Comparison of ENCODE assay signal across 13 mouse cellular contexts in the genomic region with DNA sequence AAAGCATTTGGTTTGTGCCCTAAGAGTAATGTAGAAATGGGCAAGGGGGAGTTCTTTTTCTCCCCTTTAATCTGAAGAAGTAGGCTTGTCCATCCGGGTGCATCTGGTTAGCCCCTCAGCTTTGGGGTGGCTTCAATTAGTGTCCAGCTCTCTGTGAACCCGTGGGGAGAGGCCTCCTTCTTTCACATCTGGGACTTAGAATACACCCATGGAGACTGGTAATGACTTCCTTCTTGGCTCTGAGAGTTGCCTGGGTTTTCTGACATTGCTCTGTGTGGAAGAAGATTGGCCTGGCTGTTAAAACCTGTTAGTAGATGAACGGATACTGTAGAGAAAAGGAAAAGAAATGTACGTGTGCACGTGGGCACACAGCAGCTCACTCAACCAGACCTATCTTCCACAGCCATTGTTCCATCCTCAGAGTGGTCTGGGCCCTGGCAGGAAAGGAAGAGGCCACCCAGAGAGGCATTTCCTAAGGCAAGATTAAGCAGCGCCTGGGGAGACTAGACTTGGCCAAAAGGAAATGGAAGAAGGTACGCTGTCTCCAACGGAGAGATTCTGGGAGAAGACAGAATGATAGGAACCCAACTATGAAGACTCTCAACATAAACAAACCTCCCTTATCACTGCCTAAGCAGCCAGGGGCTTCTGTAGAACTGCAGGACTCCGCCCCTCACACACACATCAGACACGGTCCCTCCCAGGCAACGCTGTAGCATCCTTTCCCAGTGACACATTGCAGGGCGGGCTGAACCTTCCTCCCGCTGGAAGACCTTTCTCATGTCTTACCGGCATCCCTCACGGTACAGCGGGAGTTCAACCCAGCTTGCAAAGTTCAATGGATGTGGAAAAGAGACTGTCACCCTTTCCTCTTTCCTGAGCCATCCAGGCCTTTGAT.
DNase-seq lines count a peak whose midpoint lies in the region; ATAC-seq and TF ChIP-seq lines count a peak whose summit lies in the region.
"Had no signal": no experiment of that assay in that cellular context is flagged by ENCODE, and none has a peak within 500 bp of the region (broad histone marks: within the 10 kb centered on the region; RNA-seq: fewer than 3 reads in every experiment).

No protein-coding gene starts in this region.

- H3K27ac ChIP-seq in hindbrain, embryonic 10.5 days = 0 out of 2 replicates have a peak overlapping the region, but pooled peaks have one; percentile 62
- no peak overlapping the region for H3K27ac ChIP-seq in hindbrain, embryonic 16.5 days (ENCODE audit: low read depth, low read length)
- peak overlapping the region; percentile 25; the same call in 1 of the 2 replicates for H3K27ac ChIP-seq in small intestine, adult 2 months (ENCODE audit: insufficient read depth, low read depth, low read length)
- H3K27ac ChIP-seq: limb, embryonic 12.5 days; midbrain, embryonic 12.5 days had no signal

- H3K4me1 ChIP-seq in hindbrain, embryonic 10.5 days (replicated peaks) = peaks cover 49% of the 10 kb centered on the region
- peaks cover 14% of the 10 kb centered on the region; the same call in 1 of the 2 replicates for H3K4me1 ChIP-seq in hindbrain, embryonic 16.5 days (ENCODE audit: control insufficient read depth, insufficient read depth, low read depth, low read length)
- no peaks in the 10 kb centered on the region; the same call in 1 of the 2 replicates for H3K4me1 ChIP-seq in small intestine, adult 2 months (ENCODE audit: control insufficient read depth, insufficient read depth, insufficient read length, low read length)

- H3K36me3 ChIP-seq in hindbrain, embryonic 10.5 days = no peaks in the 10 kb centered on the region
- no peaks in the 10 kb centered on the region for H3K36me3 ChIP-seq in hindbrain, embryonic 16.5 days (ENCODE audit: control insufficient read depth, insufficient read depth, low read length)
- no peaks in the 10 kb centered on the region for H3K36me3 ChIP-seq in small intestine, adult 2 months (ENCODE audit: control insufficient read depth, insufficient read depth, low read length)
- H3K36me3 ChIP-seq: limb, embryonic 12.5 days; midbrain, embryonic 12.5 days had no signal

- no peaks in the 10 kb centered on the region for H3K9me3 ChIP-seq in hindbrain, embryonic 10.5 days
- no peaks in the 10 kb centered on the region for H3K9me3 ChIP-seq in hindbrain, embryonic 16.5 days (ENCODE audit: control insufficient read depth, low read length)
- H3K9me3 ChIP-seq: limb, embryonic 12.5 days; midbrain, embryonic 12.5 days had no signal

- no peak overlapping the region for H3K4me3 ChIP-seq in hindbrain, embryonic 10.5 days
- H3K4me3 ChIP-seq in hindbrain, embryonic 16.5 days (ENCODE audit: low read length) = no peak overlapping the region
- H3K4me3 ChIP-seq in small intestine, adult 2 months (ENCODE audit: low read depth, low read length) = no peak overlapping the region
- H3K4me3 ChIP-seq: erythroblast, embryonic 14.5 days; limb, embryonic 12.5 days; midbrain, embryonic 12.5 days had no signal

- ATAC-seq in hindbrain, embryonic 16.5 days = no peak

- H3K27me3 ChIP-seq in hindbrain, embryonic 10.5 days (ENCODE audit: insufficient read depth, poor library complexity, severe bottlenecking) = 0 out of 2 replicates have a peak, but pooled peaks cover 7% of the 10 kb centered on the region
- no peaks in the 10 kb centered on the region for H3K27me3 ChIP-seq in hindbrain, embryonic 16.5 days (replicated peaks; ENCODE audit: control insufficient read depth, insufficient read depth, low read length)
- no peaks in the 10 kb centered on the region for H3K27me3 ChIP-seq in small intestine, adult 2 months (ENCODE audit: control insufficient read depth, insufficient read depth, low read length)
- H3K27me3 ChIP-seq: limb, embryonic 12.5 days had no signal

- 64% methylated on average over 16 of the region's 16 CpGs for WGBS in hindbrain, embryonic 10.5 days
- whole genome bisulfite sequencing in hindbrain, embryonic 16.5 days = 58% methylated on average over 16 of the region's 16 CpGs
- WGBS in small intestine, adult 2 months = 69% methylated on average over 16 of the region's 16 CpGs

- no peak overlapping the region for H3K9ac ChIP-seq in hindbrain, embryonic 16.5 days (ENCODE audit: low read depth, low read length)
- H3K9ac ChIP-seq: limb, embryonic 12.5 days; midbrain, embryonic 12.5 days had no signal

- no peak for DNase-seq in hindbrain, embryonic 10.5 days (ENCODE audit: low spot score)
- DNase-seq in thymus, postnatal 0 days (ENCODE audit: low spot score) = peak; percentile 33
- no peak for DNase-seq in thymus, postnatal 36 days
- DNase-seq in heart, postnatal 36 days = peak; percentile 28 to 33
- DNase-seq in adrenal gland, postnatal 25 days = no peak
- DNase-seq in urinary bladder, postnatal 36 days (ENCODE audit: low spot score in 2 of 2) = no peak
- DNase-seq: cerebellum, postnatal 14 days; right cerebral cortex, postnatal 4 days had no signal

- intact Hi-C loops in heart, postnatal 36 days (cut with DNase I) = loop anchor here (5.0 kb wide), 5 partner anchors 188 to 373 kb away; a partner anchor contains a TSS

- TF ChIP-seq POLR2A in small intestine, adult 2 months (IDR thresholded peaks at IDR 0.05; ENCODE audit: low read depth, low read length) = no peak

- no peak overlapping the region for H3K4me2 ChIP-seq in hindbrain, embryonic 16.5 days (ENCODE audit: low read length)
- H3K4me2 ChIP-seq: limb, embryonic 12.5 days; midbrain, embryonic 12.5 days had no signal

- no peak for TF ChIP-seq CTCF in small intestine, adult 2 months (IDR thresholded peaks at IDR 0.05; ENCODE audit: extremely low read depth, insufficient read length, insufficient replicate concordance, low read depth, low read length)

Comparison
In these comparisons a context has a peak if more than half of its experiments do, and no peak if none do; other contexts are left out.
1. DNase-seq: peak in thymus, postnatal 0 days (single experiment) and heart, postnatal 36 days (2 of 2); none in hindbrain, embryonic 10.5 days (single experiment), thymus, postnatal 36 days (0 of 2), adrenal gland, postnatal 25 days (single experiment) and urinary bladder, postnatal 36 days (0 of 2).